Mouse (Mus musculus) limb, embryonic 11.5 days (tissue): ENCODE results near the gene Npc1l1. TPM values are rescaled to one million over a fixed set of nuclear protein-coding genes. Genes with fewer than 3 reads are reported as not detected.

Experiments used
- ATAC-seq: fragments of 200-750 bp; cut with Nextera tagmentation; 2 replicates; pipeline ENCODE4 v1.8.0; 2017; ENCODE audit warnings: low read depth; ENCODE audit not compliant: insufficient number of reproducible peaks, low FRiP score, low TSS enrichment
- DNase-seq: peaks from one replicate; pipeline ENCODE4 v3.0.0-alpha.2; 2015; ENCODE audit warnings: low spot score
- H3K27ac ChIP-seq: fragments of 300-500 bp; sonication (generic); replicated peaks from 2 replicates; pipeline ENCODE4 v1.5.1; 2014; ENCODE audit warnings: low read depth, mild to moderate bottlenecking, low read length
- H3K27me3 ChIP-seq: fragments of 300-500 bp; sonication (generic); 2 replicates; pipeline ENCODE4 v1.6.1; 2014; ENCODE audit warnings: mild to moderate bottlenecking, low read length, mixed read lengths; ENCODE audit not compliant: control insufficient read depth, insufficient read depth
- H3K36me3 ChIP-seq: fragments of 300-500 bp; sonication (generic); 2 replicates; pipeline ENCODE4 v1.6.1; 2014; ENCODE audit warnings: mild to moderate bottlenecking, low read length, moderate library complexity, mixed read lengths; ENCODE audit not compliant: control insufficient read depth, insufficient read depth
- H3K4me1 ChIP-seq: fragments of 300-500 bp; sonication (generic); 2 replicates; pipeline ENCODE4 v1.6.1; 2014; ENCODE audit warnings: low read length, mixed read lengths; ENCODE audit not compliant: control insufficient read depth, insufficient read depth
- H3K4me2 ChIP-seq: fragments of 300-500 bp; sonication (generic); 2 replicates; pipeline ENCODE4 v1.6.1; 2014; ENCODE audit warnings: low read depth, mild to moderate bottlenecking, moderate library complexity; ENCODE audit not compliant: severe bottlenecking
- H3K4me3 ChIP-seq: fragments of 300-500 bp; sonication (generic); 2 replicates; pipeline ENCODE4 v1.5.1; 2014; ENCODE audit warnings: low read depth, low read length
- H3K9ac ChIP-seq: fragments of 300-500 bp; sonication (generic); 2 replicates; pipeline ENCODE4 v1.6.1; 2014; ENCODE audit warnings: mild to moderate bottlenecking, low read length
- H3K9me3 ChIP-seq: fragments of 300-500 bp; sonication (generic); 2 replicates; pipeline ENCODE4 v1.6.1; 2016; ENCODE audit warnings: low read length; ENCODE audit not compliant: control insufficient read depth
- WGBS: fragments of 180-500 bp; shearing (Covaris S2); extraction: QIAGEN DNeasy Blood & Tissue Kit; methylation state at CpG from one replicate; pipeline ENCODE4 v1.1.7; 2014; 5-methylcytosine and 5-hydroxymethylcytosine counted together
- polyA plus RNA-seq: library from polyadenylated mRNA; unstranded; fragments of >200 nt; fragmentation: Nextera tagmentation; extraction: Ambion mirVana; gene quantifications from 2 replicates; pipeline ENCODE4 v1.2.1, GENCODE M21; 2014

Npc1l1 gene
- polyA plus RNA-seq, 1 experiment from 2014 or later = not detected

DNA sequence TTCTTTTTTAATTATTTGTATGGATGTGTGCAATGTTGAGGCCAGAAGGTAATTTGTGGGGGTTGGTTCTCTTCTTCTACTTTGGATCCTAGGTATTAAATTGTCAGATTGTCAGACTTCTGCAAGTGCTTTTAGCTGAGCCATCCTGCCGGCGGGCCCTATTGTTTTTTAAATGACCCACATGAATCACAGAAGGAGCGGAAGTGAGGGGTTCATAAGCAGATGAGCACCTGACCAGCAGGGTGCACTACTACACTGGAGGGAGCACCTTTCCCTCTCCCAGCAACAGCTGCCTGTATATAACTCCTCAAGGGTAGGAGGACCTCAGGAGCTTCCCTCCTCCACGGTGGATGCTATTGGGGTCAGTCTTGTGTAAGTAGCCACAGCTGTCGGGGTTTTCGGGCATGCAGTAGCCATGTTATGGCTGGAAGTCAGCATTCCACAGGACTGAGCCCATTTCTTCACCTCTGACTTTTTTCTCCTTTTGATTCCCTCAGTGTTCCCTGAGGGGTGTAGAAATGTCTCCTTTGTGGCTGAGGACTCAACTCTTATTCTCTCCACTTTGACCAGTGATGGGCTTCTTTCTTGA, 49.0 kb downstream of the Npc1l1 start:
- Histone ChIP-seq H3K9ac (no peak overlapping the region), H3K4me1 (peaks cover 9% of the 10 kb centered on the region; the same call in 1 of the 2 replicates), H3K4me2 (no peak overlapping the region), H3K27me3 (no peaks in the 10 kb centered on the region), H3K27ac (no peak overlapping the region), H3K36me3 (no peaks in the 10 kb centered on the region; the same call in 1 of the 2 replicates), H3K9me3 (no peaks in the 10 kb centered on the region), H3K4me3 (no peak overlapping the region)
- ATAC-seq (no peak), DNase-seq (no peak)
- WGBS = 58% methylated on average over 6 of the region's 6 CpGs

DNA sequence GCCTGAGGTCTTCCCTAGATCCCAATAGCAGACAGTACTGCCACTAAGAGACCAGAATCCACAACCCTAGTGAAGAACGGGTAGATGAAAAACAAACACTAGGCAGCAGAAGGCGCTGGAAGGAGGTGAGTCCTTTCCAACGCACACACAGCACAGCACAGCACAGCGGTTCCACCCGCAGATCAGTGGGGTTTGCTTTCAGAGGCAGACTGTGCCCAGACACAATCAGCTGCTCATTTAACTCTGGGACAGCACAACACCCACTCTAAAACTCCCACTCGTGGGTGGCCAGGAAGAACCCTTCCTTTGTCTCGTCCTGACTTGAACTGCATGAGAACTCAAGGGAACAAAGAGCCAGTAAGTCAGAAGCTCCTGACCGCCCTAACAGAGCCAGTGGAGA, 50.7 kb downstream of the Npc1l1 start:
- H3K27ac ChIP-seq = no peak overlapping the region
- ATAC-seq (no peak), DNase-seq (no peak)
- no peaks in the 10 kb centered on the region for H3K36me3 ChIP-seq
- H3K9me3 ChIP-seq = no peaks in the 10 kb centered on the region
- H3K4me3 ChIP-seq = no peak overlapping the region
- peaks cover 6% of the 10 kb centered on the region; the same call in 1 of the 2 replicates for H3K4me1 ChIP-seq
- 16% methylated on average over 8 of the region's 8 CpGs for WGBS
- H3K4me2 ChIP-seq = no peak overlapping the region
- no peaks in the 10 kb centered on the region for H3K27me3 ChIP-seq
- no peak overlapping the region; the same call in 1 of the 2 replicates for H3K9ac ChIP-seq

DNA sequence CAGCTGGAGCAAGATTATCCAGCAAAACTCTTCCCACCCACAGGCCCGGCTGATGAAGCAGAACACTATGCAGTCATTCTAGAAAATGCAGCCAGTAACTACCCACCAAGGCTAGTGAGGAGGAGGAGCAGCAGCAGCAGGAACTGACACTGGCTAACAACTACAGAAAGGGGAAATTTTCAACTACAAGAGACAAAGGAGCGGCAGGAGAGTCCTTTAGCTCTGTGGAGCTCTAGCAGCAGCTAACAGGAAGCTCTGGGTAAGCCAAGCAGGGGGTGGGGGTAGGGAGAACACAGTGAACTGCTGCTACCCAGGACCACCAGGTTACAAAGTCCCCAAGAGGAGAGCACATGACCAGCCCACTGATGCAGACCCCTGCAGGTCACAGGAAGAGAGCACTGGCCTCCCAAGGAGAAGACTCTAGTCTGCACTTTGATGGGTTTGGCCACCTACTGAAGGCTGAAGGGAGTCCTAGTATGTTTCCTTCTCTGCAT, 51.2 kb downstream of the Npc1l1 start:
- Histone ChIP-seq H3K9ac (no peak overlapping the region; the same call in 1 of the 2 replicates), H3K4me2 (no peak overlapping the region), H3K36me3 (no peaks in the 10 kb centered on the region), H3K4me1 (peaks cover 6% of the 10 kb centered on the region; the same call in 1 of the 2 replicates), H3K27me3 (no peaks in the 10 kb centered on the region), H3K4me3 (no peak overlapping the region), H3K27ac (no peak overlapping the region), H3K9me3 (no peaks in the 10 kb centered on the region)
- 28% methylated on average over 2 of the region's 2 CpGs for WGBS
- DNase-seq = no peak
- no peak for ATAC-seq

DNA sequence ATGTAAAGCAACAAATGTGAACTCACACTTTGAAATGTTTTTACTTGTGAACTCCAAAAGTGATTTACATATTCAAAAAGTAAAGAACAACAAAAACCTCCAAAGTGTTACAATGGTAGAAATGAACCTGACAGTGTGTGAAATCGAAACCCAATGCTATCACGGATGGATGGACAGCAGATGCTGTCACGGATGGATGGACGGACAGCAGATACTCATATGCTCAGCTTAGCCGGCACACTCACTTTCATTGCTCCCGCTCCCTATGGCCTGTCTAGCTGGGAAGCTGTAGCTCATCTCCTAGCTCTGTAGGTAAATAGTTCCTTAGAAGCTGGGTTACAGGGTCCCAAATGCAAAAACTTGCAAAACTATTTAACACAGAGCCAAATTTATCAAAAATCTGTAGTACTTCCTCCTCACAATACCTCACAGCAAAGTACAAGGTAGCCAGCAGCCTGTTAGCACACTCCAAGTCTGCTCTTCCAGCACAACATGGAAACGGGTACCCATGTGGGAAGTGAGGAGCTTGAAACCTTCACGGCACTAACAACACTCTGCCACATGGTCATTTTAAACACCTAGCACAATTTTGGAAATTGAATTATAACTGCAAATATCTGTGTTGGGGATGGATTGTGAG, 52.0 kb downstream of the Npc1l1 start:
- no peak overlapping the region for H3K4me2 ChIP-seq
- H3K4me1 ChIP-seq = peaks cover 6% of the 10 kb centered on the region; the same call in 1 of the 2 replicates
- no peaks in the 10 kb centered on the region for H3K36me3 ChIP-seq
- ATAC-seq (no peak), DNase-seq (no peak)
- H3K27ac ChIP-seq = no peak overlapping the region
- WGBS = 83% methylated on average over 8 of the region's 8 CpGs
- H3K9ac ChIP-seq = no peak overlapping the region
- H3K27me3 ChIP-seq = no peaks in the 10 kb centered on the region
- no peaks in the 10 kb centered on the region for H3K9me3 ChIP-seq
- no peak overlapping the region for H3K4me3 ChIP-seq

DNA sequence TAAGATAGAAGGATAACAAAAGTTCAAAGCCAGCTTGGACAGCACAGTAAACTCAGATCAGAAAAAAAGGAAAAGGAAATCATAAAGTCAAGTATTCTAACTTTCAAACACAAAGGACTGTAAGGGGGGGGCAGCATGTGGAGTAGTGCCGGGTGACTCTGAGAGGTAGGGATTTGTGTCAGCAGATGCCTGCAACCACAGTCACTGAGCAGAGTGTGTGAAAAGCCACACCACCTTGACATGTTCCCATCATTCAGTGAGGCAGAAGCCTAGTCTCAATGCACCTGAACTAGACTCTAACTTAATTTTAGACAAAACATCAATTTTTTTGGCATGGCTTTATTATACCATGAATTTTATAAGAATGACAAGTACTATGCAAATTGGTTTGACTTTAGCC, 54.4 kb downstream of the Npc1l1 start:
- H3K9ac ChIP-seq = no peak overlapping the region
- H3K4me2 ChIP-seq = no peak overlapping the region
- WGBS = 75% methylated on average over 1 of the region's 1 CpGs
- ATAC-seq (no peak), DNase-seq (no peak)
- H3K36me3 ChIP-seq = no peaks in the 10 kb centered on the region
- peaks cover 6% of the 10 kb centered on the region; the same call in 1 of the 2 replicates for H3K4me1 ChIP-seq
- H3K27ac ChIP-seq = no peak overlapping the region
- H3K4me3 ChIP-seq = no peak overlapping the region
- no peaks in the 10 kb centered on the region for H3K27me3 ChIP-seq
- H3K9me3 ChIP-seq = no peaks in the 10 kb centered on the region

DNA sequence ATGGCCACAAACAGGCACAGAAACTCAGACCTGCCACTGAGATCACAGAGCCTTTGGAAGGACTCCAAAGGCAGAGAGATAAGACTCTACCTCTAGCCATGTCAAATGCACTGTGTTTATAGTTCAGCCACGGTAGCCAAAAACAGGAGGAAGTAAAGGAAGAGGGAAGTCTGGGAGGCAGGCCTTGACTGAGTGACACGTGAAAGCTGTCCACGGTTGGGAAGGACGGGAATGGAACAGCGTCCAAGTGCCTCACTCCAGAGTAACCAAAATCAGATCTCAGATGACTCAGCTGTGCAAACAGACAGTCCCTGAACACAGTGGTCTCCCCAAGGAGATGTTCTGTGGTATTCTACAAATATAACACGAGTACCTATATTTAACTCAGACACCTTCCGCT, 55.2 kb downstream of the Npc1l1 start:
- Histone ChIP-seq H3K27ac (no peak overlapping the region), H3K9me3 (no peaks in the 10 kb centered on the region), H3K4me3 (no peak overlapping the region), H3K36me3 (no peaks in the 10 kb centered on the region), H3K4me2 (no peak overlapping the region), H3K4me1 (peaks cover 6% of the 10 kb centered on the region; the same call in 1 of the 2 replicates), H3K27me3 (no peaks in the 10 kb centered on the region), H3K9ac (no peak overlapping the region)
- DNase-seq (no peak), ATAC-seq (no peak)
- WGBS = 90% methylated on average over 7 of the region's 7 CpGs

DNA sequence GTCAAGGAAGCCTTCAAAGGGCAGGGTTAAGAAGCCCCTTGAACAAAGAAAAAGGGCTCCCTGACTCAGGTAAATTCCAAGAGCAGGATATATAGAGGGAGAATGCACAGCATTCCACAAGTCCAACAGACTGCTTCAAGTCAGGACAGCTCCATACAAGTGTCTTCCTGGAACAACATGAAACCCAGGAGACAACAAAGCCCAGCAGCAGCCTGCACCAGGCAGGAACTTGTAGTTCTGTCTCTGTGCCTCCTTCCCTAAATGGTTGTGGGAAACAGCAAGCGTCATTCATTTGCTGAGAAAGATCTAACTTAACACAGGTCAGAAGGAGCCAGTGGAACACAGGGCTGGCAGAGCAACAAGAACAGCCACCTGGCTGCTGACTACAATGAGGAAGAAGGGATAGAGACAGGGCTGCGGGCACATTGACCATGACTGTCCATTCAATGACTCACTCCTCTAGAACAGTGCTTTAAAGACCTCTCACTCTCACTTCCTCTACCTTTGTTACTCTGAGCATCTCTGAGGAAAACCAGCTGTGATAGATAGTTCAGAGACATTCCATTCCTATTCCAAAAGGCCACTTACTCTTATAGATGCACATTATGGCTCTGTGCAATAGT, 60.8 kb downstream of the Npc1l1 start:
- Histone ChIP-seq H3K27me3 (no peaks in the 10 kb centered on the region), H3K4me1 (no peaks in the 10 kb centered on the region), H3K9ac (no peak overlapping the region), H3K27ac (no peak overlapping the region), H3K4me3 (no peak overlapping the region), H3K36me3 (no peaks in the 10 kb centered on the region), H3K9me3 (no peaks in the 10 kb centered on the region), H3K4me2 (no peak overlapping the region; the same call in 1 of the 2 replicates)
- ATAC-seq (no peak), DNase-seq (no peak)
- WGBS = 88% methylated on average over 2 of the region's 2 CpGs

DNA sequence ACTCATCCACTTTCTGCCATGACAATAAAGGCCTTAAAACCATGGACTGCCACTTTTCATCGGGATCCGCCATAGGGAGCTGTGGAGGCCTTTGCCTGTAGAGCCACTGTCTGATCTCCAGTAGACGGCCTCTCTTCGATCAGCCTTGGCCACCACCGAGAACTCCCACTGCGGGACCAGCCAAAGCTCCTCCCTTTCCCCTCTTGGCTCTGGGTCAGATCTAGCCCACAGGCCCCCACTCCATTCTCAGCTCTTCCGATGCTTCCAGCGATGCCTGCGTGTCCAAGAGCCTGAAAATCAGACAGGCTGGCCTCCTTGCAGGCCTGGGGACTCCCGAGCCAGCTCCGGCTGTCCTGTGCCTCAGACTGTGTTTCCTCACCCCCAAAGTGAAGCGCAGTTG, 63.6 kb downstream of the Npc1l1 start:
- H3K4me2 ChIP-seq = no peak overlapping the region
- no peaks in the 10 kb centered on the region for H3K4me1 ChIP-seq
- DNase-seq (no peak), ATAC-seq (no peak)
- no peak overlapping the region for H3K9ac ChIP-seq
- H3K36me3 ChIP-seq = no peaks in the 10 kb centered on the region
- H3K9me3 ChIP-seq = no peaks in the 10 kb centered on the region
- no peak overlapping the region for H3K27ac ChIP-seq
- WGBS = 95% methylated on average over 12 of the region's 12 CpGs
- no peak overlapping the region for H3K4me3 ChIP-seq
- no peaks in the 10 kb centered on the region for H3K27me3 ChIP-seq
